Mouse (Mus musculus): ENCODE results near the gene Sh2d6. TPM values are rescaled to one million over a fixed set of nuclear protein-coding genes. Genes with fewer than 3 reads are reported as not detected.

Sh2d6 gene
- not detected in 2 replicates for polyA plus RNA-seq (2012)

DNA sequence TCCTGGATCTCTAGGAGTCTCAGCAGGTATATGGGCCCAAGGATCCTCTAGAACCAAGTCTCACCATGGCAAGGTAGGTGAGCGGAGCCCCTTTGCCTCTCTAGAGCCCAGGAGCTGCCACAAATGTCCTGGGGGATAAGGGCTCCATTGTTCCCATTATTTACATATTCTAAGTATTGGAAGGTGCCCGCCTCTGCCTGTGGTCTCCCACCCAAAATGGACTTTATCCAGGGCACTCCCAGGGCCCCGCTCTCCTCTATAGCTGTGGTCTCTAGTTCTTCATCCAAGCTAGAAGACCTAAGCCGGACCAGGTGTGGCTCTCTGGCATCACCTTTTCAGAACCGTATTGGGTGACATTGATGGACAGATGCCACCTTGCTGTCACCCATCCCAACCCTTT is at the start of gene Sh2d6:
Sh2d6 (minus strand) TSS at position 101 of the 400 bp plus-strand sequence.
- Histone ChIP-seq H3K4me1 (ENCODE audit: control insufficient read depth) (no peaks in the 10 kb centered on the region), H3K27me3 (ENCODE audit: control insufficient read depth) (peaks cover 2% of the 10 kb centered on the region; the same call in 1 of the 2 replicates), H3K36me3 (ENCODE audit: control insufficient read depth) (no peaks in the 10 kb centered on the region), H3K4me3 (replicated peaks) (no peak within 1 kb of the TSS), H3K9me3 (ENCODE audit: control insufficient read depth, low read length) (no peaks in the 10 kb centered on the region)
- no peak for TF ChIP-seq GATA1 (IDR thresholded peaks at IDR 0.05; ENCODE audit: low read length)
- no peak for TF ChIP-seq TAL1 (IDR thresholded peaks at IDR 0.05; ENCODE audit: low read length)

DNA sequence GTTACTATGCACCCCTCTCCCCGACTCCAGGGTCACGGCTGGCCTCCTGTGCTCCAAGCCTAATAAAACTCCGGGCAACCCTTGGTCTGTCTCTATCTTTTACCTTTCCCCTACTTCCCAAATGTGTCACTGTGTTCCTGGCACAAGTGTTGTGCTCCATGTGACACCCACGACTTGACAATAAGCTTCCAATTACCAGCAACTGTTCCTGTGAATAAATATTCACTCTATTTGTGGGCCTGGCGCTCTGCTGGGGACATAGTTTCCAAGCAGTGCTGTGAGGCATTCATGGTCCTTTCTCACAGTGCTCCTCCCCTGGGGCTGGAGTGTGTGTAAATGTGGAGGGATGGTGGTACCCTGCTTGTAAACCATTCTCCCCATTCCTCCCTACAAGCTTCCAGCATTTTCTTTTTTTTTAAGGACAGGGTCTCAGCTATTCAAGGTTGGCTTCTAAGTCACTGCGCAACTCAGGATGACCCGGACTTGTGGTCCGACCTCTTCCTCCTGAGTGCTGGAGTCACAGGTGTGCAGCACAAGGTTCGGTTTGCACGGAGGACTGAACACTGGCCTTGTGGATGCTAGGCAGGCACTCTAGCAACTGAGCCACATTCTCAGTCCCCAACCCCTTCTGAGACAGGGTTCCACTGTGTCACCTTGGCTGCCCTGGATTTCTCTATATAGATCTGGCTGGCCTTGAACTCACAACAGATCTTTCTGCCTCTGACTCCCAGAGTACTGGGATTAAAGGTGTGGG is 49.3 kb upstream of the Sh2d6 start:
- Histone ChIP-seq H3K4me1 (ENCODE audit: control insufficient read depth) (peaks cover 4% of the 10 kb centered on the region), H3K36me3 (ENCODE audit: control insufficient read depth) (peaks cover 11% of the 10 kb centered on the region), H3K4me3 (replicated peaks) (no peak overlapping the region), H3K27me3 (ENCODE audit: control insufficient read depth) (no peaks in the 10 kb centered on the region), H3K9me3 (ENCODE audit: control insufficient read depth, low read length) (no peaks in the 10 kb centered on the region)
- TF ChIP-seq TAL1 (IDR thresholded peaks at IDR 0.05; ENCODE audit: low read length) = no peak
- no peak for TF ChIP-seq GATA1 (IDR thresholded peaks at IDR 0.05; ENCODE audit: low read length)

DNA sequence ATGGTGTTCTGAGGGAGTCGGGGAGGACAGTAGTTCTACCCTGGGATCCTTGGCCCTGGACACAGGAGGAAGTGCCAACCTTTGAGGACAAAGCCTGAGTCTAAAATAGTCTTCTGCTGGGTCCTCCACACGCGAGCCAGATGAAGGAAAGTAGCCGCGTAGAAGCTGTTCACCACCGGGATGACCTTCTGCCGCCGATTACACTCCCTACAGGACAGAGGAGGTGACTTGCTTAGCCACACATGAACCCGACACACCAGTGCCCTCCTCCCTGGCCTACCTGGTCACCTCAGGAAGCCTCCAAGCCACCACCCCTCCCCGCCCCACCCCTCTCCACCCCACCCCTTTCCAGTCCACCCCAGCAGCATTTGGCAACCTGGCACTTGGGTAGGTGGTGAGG is 47.2 kb upstream of the Sh2d6 start:
- peaks cover 8% of the 10 kb centered on the region for H3K36me3 ChIP-seq (ENCODE audit: control insufficient read depth)
- no peak overlapping the region for H3K4me3 ChIP-seq (replicated peaks)

DNA sequence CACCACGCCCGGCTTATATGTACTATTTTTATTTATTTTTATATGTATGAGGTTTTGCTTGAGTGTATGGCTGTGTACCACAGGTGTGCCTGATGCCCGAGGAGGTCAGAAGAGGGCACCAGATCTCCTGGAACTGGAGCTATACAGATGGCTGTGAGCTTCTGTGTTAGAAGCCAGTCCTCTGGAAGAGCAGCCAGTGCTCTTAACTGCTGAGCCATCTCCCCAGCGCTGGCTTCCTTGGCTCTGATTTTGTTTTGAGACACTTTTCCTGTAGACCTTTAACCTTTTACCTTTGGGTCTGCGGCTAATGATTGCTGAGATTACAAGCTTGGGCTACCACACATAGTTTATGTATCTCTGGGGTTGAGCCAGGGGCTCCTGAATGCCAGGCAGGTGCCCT is 46.0 kb upstream of the Sh2d6 start:
- no peaks in the 10 kb centered on the region for H3K9me3 ChIP-seq (ENCODE audit: control insufficient read depth, low read length)
- H3K36me3 ChIP-seq (ENCODE audit: control insufficient read depth) = peaks cover 8% of the 10 kb centered on the region
- no peaks in the 10 kb centered on the region for H3K27me3 ChIP-seq (ENCODE audit: control insufficient read depth)
- H3K4me1 ChIP-seq (ENCODE audit: control insufficient read depth) = no peaks in the 10 kb centered on the region; the same call in 1 of the 2 replicates
- TF ChIP-seq GATA1 (IDR thresholded peaks at IDR 0.05; ENCODE audit: low read length) (no peak), TAL1 (IDR thresholded peaks at IDR 0.05; ENCODE audit: low read length) (no peak)
- H3K4me3 ChIP-seq (replicated peaks) = no peak overlapping the region

More for the DNA sequence above, 47.2 kb upstream of the Sh2d6 start:
- TF ChIP-seq TAL1 (IDR thresholded peaks at IDR 0.05; ENCODE audit: low read length) (no peak), GATA1 (IDR thresholded peaks at IDR 0.05; ENCODE audit: low read length) (no peak)
- H3K9me3 ChIP-seq (ENCODE audit: control insufficient read depth, low read length) = no peaks in the 10 kb centered on the region
- H3K4me1 ChIP-seq (ENCODE audit: control insufficient read depth) = no peaks in the 10 kb centered on the region; the same call in 1 of the 2 replicates
- no peaks in the 10 kb centered on the region for H3K27me3 ChIP-seq (ENCODE audit: control insufficient read depth)

DNA sequence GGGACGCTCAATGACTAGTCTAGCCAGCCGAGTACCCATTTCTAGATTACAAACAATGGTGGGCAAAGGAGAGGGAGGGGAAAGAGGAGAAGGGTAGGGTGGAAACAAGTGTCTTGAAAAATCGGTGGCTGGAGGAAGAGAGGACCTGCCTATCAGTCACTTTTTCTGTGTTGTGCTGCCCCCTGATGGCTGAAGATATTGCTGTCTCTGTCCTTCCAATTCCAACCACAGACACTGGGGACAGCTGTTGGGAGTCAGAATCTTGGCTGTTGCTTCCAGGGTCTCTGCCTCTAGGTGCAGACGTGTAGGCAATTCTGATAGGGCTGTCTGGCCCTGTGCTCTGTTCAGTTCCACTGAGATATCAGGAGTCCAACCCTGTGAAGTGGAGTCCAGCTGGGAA is 44.5 kb upstream of the Sh2d6 start:
- H3K4me3 ChIP-seq (replicated peaks) = no peak overlapping the region
- no peak for TF ChIP-seq TAL1 (IDR thresholded peaks at IDR 0.05; ENCODE audit: low read length)
- TF ChIP-seq GATA1 (IDR thresholded peaks at IDR 0.05; ENCODE audit: low read length) = no peak

DNA sequence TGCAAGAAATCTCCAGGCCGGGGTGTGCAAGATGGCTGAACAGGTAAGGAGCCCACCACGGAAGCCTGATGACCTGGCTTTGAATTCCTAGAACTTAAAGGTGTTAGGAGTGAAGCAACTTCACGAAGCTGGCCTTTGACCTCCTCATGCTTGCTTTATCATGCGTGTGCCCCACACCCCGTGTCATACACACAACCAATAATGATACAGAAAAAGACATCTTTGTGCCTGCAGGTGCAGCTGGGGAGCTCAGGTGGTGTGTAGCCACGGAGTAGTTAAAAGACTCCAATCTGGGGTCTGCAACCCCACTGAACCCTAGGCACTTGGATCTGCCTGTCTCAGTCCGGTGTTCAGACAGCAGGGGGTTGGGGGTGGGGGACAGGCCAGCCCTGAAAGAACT is 44.0 kb upstream of the Sh2d6 start:
- TF ChIP-seq GATA1 (IDR thresholded peaks at IDR 0.05; ENCODE audit: low read length) = no peak
- TF ChIP-seq TAL1 (IDR thresholded peaks at IDR 0.05; ENCODE audit: low read length) = no peak
- H3K9me3 ChIP-seq (ENCODE audit: control insufficient read depth, low read length) = no peaks in the 10 kb centered on the region
- H3K4me3 ChIP-seq (replicated peaks) = no peak overlapping the region
- H3K27me3 ChIP-seq (ENCODE audit: control insufficient read depth) = no peaks in the 10 kb centered on the region
- peaks cover 8% of the 10 kb centered on the region for H3K36me3 ChIP-seq (ENCODE audit: control insufficient read depth)
- no peaks in the 10 kb centered on the region; the same call in 1 of the 2 replicates for H3K4me1 ChIP-seq (ENCODE audit: control insufficient read depth)

More for the DNA sequence above, 44.5 kb upstream of the Sh2d6 start:
- Histone ChIP-seq H3K4me1 (ENCODE audit: control insufficient read depth) (no peaks in the 10 kb centered on the region; the same call in 1 of the 2 replicates), H3K9me3 (ENCODE audit: control insufficient read depth, low read length) (no peaks in the 10 kb centered on the region), H3K36me3 (ENCODE audit: control insufficient read depth) (peaks cover 8% of the 10 kb centered on the region), H3K27me3 (ENCODE audit: control insufficient read depth) (no peaks in the 10 kb centered on the region)

DNA sequence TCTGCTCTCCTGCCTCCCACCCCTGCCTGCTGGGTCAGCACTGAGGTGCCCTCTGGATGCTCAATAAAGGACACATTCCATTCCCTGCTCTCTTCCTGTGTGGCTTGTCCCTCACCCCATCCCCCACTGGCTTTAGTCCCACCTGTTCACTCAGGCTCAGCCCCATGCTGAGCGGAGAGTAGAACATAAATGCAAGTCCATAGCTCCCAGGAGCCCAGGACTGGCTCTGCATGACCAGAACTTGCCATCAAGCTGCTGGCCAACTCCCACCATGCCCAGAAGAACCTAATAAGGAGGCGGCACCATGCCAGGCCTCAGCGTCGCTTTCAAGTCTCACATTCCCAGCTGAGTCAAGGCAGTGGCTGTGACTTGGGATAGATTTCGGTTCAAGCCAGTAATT is 41.4 kb upstream of the Sh2d6 start:
- Histone ChIP-seq H3K9me3 (ENCODE audit: control insufficient read depth, low read length) (no peaks in the 10 kb centered on the region), H3K4me3 (replicated peaks) (no peak overlapping the region), H3K27me3 (ENCODE audit: control insufficient read depth) (no peaks in the 10 kb centered on the region), H3K4me1 (ENCODE audit: control insufficient read depth) (no peaks in the 10 kb centered on the region; the same call in 1 of the 2 replicates), H3K36me3 (ENCODE audit: control insufficient read depth) (no peaks in the 10 kb centered on the region)
- TF ChIP-seq TAL1 (IDR thresholded peaks at IDR 0.05; ENCODE audit: low read length) (no peak), GATA1 (IDR thresholded peaks at IDR 0.05; ENCODE audit: low read length) (no peak)

DNA sequence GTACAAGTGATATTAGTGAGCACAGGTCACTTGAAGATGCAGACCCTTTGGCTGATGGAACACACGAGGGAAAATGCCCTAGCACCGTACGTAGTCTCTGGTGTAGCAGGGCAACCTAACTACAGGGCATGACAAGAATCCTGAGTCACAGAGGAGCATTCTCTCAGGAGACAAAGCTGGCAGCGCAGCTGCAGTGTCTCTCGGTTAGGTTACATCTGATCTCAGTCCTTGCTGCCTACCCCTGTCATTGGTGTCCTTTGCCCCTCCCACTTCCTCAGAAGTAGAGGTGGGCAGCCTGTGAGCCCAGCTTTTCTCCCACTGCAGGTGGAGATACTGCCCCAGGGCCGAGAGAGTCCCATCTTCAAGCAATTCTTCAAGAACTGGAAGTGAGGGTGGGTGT is 41.0 kb upstream of the Sh2d6 start:
- Histone ChIP-seq H3K4me1 (ENCODE audit: control insufficient read depth) (no peaks in the 10 kb centered on the region; the same call in 1 of the 2 replicates), H3K4me3 (replicated peaks) (no peak overlapping the region), H3K27me3 (ENCODE audit: control insufficient read depth) (no peaks in the 10 kb centered on the region), H3K9me3 (ENCODE audit: control insufficient read depth, low read length) (no peaks in the 10 kb centered on the region), H3K36me3 (ENCODE audit: control insufficient read depth) (no peaks in the 10 kb centered on the region)
- TF ChIP-seq TAL1 (IDR thresholded peaks at IDR 0.05; ENCODE audit: low read length) (no peak), GATA1 (IDR thresholded peaks at IDR 0.05; ENCODE audit: low read length) (no peak)

DNA sequence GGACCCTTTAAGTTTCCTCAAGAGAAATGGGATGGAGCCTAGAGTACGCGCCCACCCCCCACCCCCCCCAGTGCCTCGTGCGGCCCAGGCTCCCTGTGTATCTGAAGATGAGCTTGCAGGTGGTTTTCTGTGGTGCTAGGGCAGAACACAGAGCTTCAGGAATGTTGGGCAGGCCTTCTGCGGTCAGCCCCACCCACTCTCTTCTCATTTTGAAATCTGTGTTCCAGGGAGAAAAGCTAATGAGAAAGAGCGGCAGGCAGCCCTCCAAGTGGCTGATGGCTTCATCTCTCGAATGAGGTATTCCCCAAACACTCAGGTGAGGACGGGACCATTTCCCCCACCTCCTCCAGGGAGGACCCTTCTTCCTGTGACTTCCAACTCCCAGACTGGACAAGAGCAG is 39.3 kb upstream of the Sh2d6 start:
- TF ChIP-seq TAL1 (IDR thresholded peaks at IDR 0.05; ENCODE audit: low read length) (no peak), GATA1 (IDR thresholded peaks at IDR 0.05; ENCODE audit: low read length) (no peak)
- no peaks in the 10 kb centered on the region for H3K27me3 ChIP-seq (ENCODE audit: control insufficient read depth)
- no peaks in the 10 kb centered on the region for H3K4me1 ChIP-seq (ENCODE audit: control insufficient read depth)
- no peaks in the 10 kb centered on the region for H3K36me3 ChIP-seq (ENCODE audit: control insufficient read depth)
- no peak overlapping the region for H3K4me3 ChIP-seq (replicated peaks)
- no peaks in the 10 kb centered on the region for H3K9me3 ChIP-seq (ENCODE audit: control insufficient read depth, low read length)

Measured in erythroblast, embryonic 14.5 days (primary cell).